Mouse (Mus musculus) heart, adult 2 months (tissue): ENCODE measurements around the gene Cox7b.

ENCODE experiments used
- CTCF ChIP-seq: fragments of 200-600 bp; IDR thresholded peaks from 2 replicates; pipeline ENCODE4 v1.8.1; 2022; ENCODE audit warnings: antibody characterized with exemption, mild to moderate bottlenecking, moderate library complexity
- EP300 ChIP-seq: fragments of 200-500 bp; IDR thresholded peaks from 2 replicates; pipeline ENCODE4 v1.6.1; 2011; ENCODE audit warnings: low read depth, low read length, control low read depth; ENCODE audit not compliant: insufficient read depth
- POLR2A ChIP-seq: fragments of 200-500 bp; IDR thresholded peaks from 2 replicates; pipeline ENCODE4 v1.6.1; 2011; ENCODE audit warnings: mild to moderate bottlenecking, low read depth, low read length, control low read depth; ENCODE audit not compliant: insufficient read depth

DNA sequence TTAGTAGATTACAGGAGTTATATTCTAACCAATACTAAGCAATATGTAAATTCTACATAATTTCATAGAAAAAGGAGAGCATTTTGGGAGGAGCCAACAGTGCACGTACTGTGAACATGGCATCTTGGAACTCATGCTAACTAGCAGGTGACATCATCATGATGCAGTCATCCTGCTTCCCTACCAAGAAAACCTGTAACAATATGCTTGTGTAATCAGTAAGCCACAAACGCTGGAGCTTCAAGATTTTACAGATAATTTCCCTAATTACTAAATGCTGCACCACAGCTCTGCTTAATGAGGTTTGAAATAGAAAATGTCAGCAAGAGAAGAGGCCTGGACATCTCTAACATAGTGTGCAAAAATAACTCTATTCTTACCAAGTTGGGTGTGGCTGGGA lies 20.2 kb downstream of the Cox7b start:
- TF ChIP-seq CTCF (no peak), EP300 (no peak), POLR2A (no peak)
